Mouse (Mus musculus) spleen, adult 2 months (tissue): ENCODE data around the gene Gpr156.

ENCODE experiments used
- CTCF ChIP-seq: fragments of 200-500 bp; IDR thresholded peaks from 2 replicates; pipeline ENCODE4 v1.5.1; 2011; ENCODE audit warnings: mild to moderate bottlenecking, inconsistent platforms; ENCODE audit not compliant: insufficient read depth, insufficient read length, insufficient replicate concordance; ENCODE audit errors: extremely low read depth
- POLR2A ChIP-seq: fragments of 200-500 bp; IDR thresholded peaks from 2 replicates; pipeline ENCODE4 v1.6.1; 2011; ENCODE audit warnings: low read depth, low read length, inconsistent platforms

DNA sequence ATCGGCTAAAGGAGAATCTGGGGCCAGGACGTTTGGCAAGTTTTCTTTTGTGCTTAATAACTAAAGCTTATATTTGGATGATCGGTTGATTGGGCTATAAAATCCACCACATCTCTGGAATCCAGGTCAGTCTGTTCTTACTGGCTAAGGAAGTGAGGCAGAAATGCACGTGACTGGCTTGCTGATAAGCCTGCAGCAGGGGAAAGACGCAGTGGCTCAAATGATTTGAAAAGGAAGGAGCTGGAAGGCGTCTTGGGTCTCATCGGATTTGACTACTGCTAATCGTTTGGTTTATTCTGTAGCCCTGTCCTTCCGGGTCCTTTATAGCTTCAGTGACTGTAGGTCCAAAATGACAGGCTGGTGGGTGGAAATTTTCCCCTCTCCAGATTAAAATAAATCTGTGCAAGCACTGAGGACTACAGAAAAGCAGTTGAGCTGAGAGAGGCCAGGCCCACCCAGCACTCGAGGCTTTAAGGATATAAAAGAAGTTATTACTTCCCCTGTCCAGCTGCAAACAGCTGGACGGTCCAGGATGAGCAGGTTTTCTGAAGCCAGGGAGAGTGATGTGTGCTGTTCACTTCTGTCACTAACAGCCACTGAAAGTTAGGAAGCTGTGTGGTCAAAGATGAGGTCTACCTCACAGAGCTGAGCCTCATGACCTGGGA lies 57.7 kb downstream of the Gpr156 start:
- TF ChIP-seq CTCF = no peak
- no peak for TF ChIP-seq POLR2A
